Mouse (Mus musculus) embryonic fibroblast, embryonic 13.5 days (primary cell): ENCODE data around the gene Gm20696. TPM values are rescaled to one million over a fixed set of nuclear protein-coding genes. Genes with fewer than 3 reads are reported as not detected.

Experiments used
- H3K27ac ChIP-seq: 2 replicates; pipeline ENCODE4 v1.5.1; 2012; ENCODE audit warnings: low read length, control low read depth, inconsistent platforms; ENCODE audit not compliant: insufficient read depth
- H3K4me1 ChIP-seq: 2 replicates; pipeline ENCODE4 v1.6.1; 2011; ENCODE audit warnings: low read length; ENCODE audit not compliant: control insufficient read depth, insufficient read depth
- H3K4me3 ChIP-seq: 2 replicates; pipeline ENCODE4 v1.5.1; 2011; ENCODE audit warnings: mild to moderate bottlenecking, control low read depth, low read length; ENCODE audit not compliant: insufficient read depth
- CTCF ChIP-seq: IDR thresholded peaks from 2 replicates; pipeline ENCODE4 v1.5.1; 2011; ENCODE audit warnings: mild to moderate bottlenecking, control low read depth, low read length, moderate library complexity, borderline replicate concordance; ENCODE audit not compliant: insufficient read depth
- POLR2A ChIP-seq: IDR thresholded peaks from 2 replicates; pipeline ENCODE4 v1.6.1; 2011; ENCODE audit warnings: low read depth, mild to moderate bottlenecking, control low read depth, low read length, moderate library complexity
- polyA plus RNA-seq: library from polyadenylated mRNA; stranded (reverse); fragments of >200 nt; gene quantifications from 2 replicates; pipeline ENCODE4 v1.2.4, GENCODE M21; 2011; ENCODE audit warnings: low read depth; ENCODE audit not compliant: missing spikeins, insufficient read length

Gm20696 gene
- polyA plus RNA-seq, 1 experiment: 5.2 TPM

DNA sequence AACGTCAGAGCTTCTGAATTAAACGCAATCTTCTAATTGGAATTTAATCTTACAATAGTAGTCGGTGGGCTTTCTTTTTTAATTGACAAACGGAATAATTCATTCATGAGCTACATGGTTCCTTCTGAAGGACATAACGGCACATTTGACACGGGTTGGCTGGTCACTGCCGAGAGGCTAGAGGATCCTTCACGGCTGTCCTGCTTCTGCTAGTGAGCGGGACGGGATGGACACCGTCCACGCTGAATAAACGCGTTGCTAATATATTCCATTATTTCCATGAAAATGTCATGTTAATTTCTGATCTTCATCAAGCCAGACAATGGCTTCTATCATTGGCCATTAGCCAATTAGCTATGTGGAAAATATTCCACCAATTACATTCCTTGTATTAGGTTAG lies 236.0 kb downstream of the Gm20696 start:
- Histone ChIP-seq H3K27ac (no peak overlapping the region), H3K4me3 (no peak overlapping the region), H3K4me1 (peaks cover 3% of the 10 kb centered on the region; the same call in 1 of the 2 replicates)
- no peak for TF ChIP-seq POLR2A
- TF ChIP-seq CTCF: no peak

DNA sequence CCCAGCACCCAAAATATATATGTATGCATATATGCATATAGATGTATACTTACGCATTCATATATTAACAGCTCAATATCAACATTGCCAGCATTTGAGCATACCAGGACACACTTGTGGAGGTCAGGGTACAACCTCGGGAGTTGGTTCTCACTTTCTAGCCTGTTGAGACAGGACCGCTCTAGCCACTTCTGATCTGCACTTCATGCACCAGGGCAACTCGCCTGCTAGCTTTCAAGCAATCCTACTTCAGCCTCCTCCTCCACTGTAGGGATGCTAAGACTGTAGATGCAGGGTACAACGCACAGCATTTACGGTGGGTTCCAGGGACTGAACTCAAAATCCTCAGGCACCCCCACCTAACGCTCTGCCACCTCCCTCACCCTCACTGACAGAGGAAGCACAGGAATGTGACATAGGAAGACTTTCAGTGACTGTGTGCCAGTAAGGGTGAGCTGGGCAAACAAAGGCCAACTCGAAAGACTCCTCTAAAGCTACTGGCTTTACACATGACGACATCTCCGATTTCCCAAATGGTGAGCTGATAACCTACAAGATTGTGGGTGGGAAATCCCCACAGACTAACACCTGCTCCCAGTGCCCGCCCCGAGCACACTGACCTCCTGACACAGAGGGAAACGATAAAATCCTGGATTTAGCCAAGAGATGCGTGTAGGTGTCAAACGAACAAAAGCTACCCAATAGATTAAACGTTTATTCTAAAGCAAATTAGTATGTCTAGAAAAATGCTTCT lies 237.0 kb downstream of the Gm20696 start:
- Histone ChIP-seq H3K4me1 (peaks cover 3% of the 10 kb centered on the region; the same call in 1 of the 2 replicates), H3K27ac (no peak overlapping the region), H3K4me3 (no peak overlapping the region)
- TF ChIP-seq POLR2A (no peak), CTCF (no peak)

GRCm38 (mm10) chr6:99428961-99429360 lies 237.6 kb downstream of the Gm20696 start:
- Histone ChIP-seq H3K27ac (no peak overlapping the region), H3K4me1 (peaks cover 3% of the 10 kb centered on the region; the same call in 1 of the 2 replicates), H3K4me3 (no peak overlapping the region)
- TF ChIP-seq POLR2A (no peak), CTCF (no peak)

GRCm38 (mm10) chr6:99427301-99427700 lies 239.3 kb downstream of the Gm20696 start:
- Histone ChIP-seq H3K4me1 (peaks cover 3% of the 10 kb centered on the region; the same call in 1 of the 2 replicates), H3K4me3 (no peak overlapping the region), H3K27ac (no peak overlapping the region)

GRCm38 (mm10) chr6:99425044-99425443 lies 241.6 kb downstream of the Gm20696 start:
- H3K4me1 ChIP-seq: peaks cover 9% of the 10 kb centered on the region
- no peak overlapping the region for H3K4me3 ChIP-seq
- TF ChIP-seq POLR2A: no peak
- no peak for TF ChIP-seq CTCF
- H3K27ac ChIP-seq: no peak overlapping the region

More at GRCm38 (mm10) chr6:99427301-99427700, 239.3 kb downstream of the Gm20696 start:
- TF ChIP-seq CTCF (no peak), POLR2A (no peak)

DNA sequence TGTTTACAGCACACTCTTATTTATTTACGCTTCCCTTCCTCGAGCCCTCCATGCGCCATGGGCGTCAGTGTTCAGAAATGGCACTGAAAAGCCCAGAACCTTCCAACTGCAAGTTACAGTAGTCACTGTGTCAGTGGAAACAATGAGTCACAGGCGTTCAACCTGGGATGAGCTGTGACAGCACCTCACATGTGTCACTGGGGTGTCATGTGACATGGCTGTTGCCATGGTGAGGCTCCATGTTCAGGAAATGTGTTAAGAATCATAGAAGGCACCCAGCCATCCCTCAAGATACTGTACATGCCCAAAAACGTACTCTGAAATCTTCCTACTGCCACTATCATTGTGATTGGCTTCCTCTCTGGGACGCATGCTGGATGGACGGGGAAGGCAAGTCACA lies 245.9 kb downstream of the Gm20696 start:
- H3K27ac ChIP-seq: no peak overlapping the region
- no peak overlapping the region for H3K4me3 ChIP-seq
- H3K4me1 ChIP-seq: peaks cover 6% of the 10 kb centered on the region; the same call in 1 of the 2 replicates
- TF ChIP-seq CTCF (no peak), POLR2A (no peak)

- no peak overlapping the region for H3K27ac ChIP-seq
- TF ChIP-seq CTCF (no peak), POLR2A (no peak)
- H3K4me3 ChIP-seq: no peak overlapping the region
- no peaks in the 10 kb centered on the region for H3K4me1 ChIP-seq
Measured at GRCm38 (mm10) chr6:99412598-99412997, 254.0 kb downstream of the Gm20696 start.

DNA sequence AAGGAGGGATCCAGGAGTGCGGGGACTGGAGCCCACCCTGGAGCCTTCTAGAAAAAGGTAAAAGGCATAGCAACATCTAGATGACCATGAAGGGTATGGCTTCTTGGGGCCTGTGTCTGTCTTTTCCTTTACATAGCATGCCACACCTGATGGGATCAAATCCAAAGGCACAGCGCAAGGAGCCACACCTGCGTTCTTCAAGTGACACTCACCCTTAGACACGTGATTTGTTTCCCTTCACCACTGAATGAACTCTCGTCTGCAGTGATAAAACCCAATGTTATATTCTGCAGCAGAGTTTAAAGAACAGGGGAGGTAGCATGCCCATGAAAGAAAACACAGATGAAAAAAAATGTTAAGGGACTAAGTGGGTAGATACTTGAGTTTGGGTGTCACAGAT lies 257.0 kb downstream of the Gm20696 start:
- H3K4me1 ChIP-seq: peaks cover 8% of the 10 kb centered on the region
- H3K4me3 ChIP-seq: no peak overlapping the region
- no peak overlapping the region for H3K27ac ChIP-seq
- TF ChIP-seq POLR2A: no peak
- TF ChIP-seq CTCF: no peak

- Histone ChIP-seq H3K27ac (no peak overlapping the region), H3K4me3 (no peak overlapping the region), H3K4me1 (peaks cover 8% of the 10 kb centered on the region)
- TF ChIP-seq POLR2A (no peak), CTCF (no peak)
Measured at GRCm38 (mm10) chr6:99408880-99409279, 257.7 kb downstream of the Gm20696 start.

GRCm38 (mm10) chr6:99403755-99404390 lies 262.7 kb downstream of the Gm20696 start:
- H3K27ac ChIP-seq: no peak overlapping the region
- no peak overlapping the region for H3K4me3 ChIP-seq
- no peak for TF ChIP-seq CTCF
- TF ChIP-seq POLR2A: no peak
- H3K4me1 ChIP-seq: peaks cover 14% of the 10 kb centered on the region
